Mouse (Mus musculus): ENCODE measurements around the gene Vash2.

DNA sequence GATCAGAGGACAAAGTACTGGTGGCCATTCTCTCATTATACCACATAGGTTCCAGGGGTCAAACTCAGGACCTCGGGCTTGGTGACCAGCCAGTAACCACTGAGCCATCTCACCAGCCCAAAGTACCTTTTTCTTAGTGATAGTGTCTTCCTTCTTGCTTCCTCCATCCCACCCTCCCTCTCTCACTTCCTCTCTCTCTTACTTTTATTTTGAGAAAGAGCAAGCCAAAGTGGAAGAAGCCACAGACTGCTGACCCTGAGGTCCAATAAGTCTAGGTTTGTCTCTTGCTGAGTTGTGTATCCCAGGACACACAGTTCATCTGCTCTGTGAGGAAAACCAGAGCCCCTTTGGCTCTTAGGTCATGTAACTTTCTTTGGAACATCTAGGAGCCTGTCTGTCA, 1.4 kb upstream of the Vash2 start:
- TF ChIP-seq CTCF (IDR thresholded peaks at IDR 0.05; ENCODE audit: control insufficient read depth, insufficient read depth, low read length) (no peak), POLR2A (IDR thresholded peaks at IDR 0.05; ENCODE audit: borderline replicate concordance, control insufficient read depth, low read depth, low read length) (no peak)

Data from bone marrow, adult 2 months (tissue).